Mouse (Mus musculus) cerebellum, adult 2 months (tissue): ENCODE results near the gene Slc39a11. TPM values are rescaled to one million over a fixed set of nuclear protein-coding genes. Genes with fewer than 3 reads are reported as not detected.
A peak's percentile ranks its signal among the peaks of the same experiment; 100 is the strongest.

Source experiments
- DNase-seq, 2 experiments: peaks; one replicate each; pipeline ENCODE4 v3.0.0; 2021
- H3K27ac ChIP-seq: fragments of 200-500 bp; 2 replicates; pipeline ENCODE4 v1.5.1; 2012; ENCODE audit warnings: low read length, control low read depth, inconsistent platforms; ENCODE audit not compliant: insufficient read depth
- H3K27me3 ChIP-seq: fragments of 200-500 bp; 2 replicates; pipeline ENCODE4 v1.6.1; 2012; ENCODE audit warnings: inconsistent platforms, mild to moderate bottlenecking, low read length, moderate library complexity; ENCODE audit not compliant: control insufficient read depth, insufficient read depth
- H3K4me1 ChIP-seq: fragments of 200-500 bp; 2 replicates; pipeline ENCODE4 v1.6.1; 2011; ENCODE audit warnings: low read length; ENCODE audit not compliant: control insufficient read depth, insufficient read depth
- H3K4me3 ChIP-seq: fragments of 200-500 bp; replicated peaks from 2 replicates; pipeline ENCODE3; 2011; ENCODE audit warnings: mild to moderate bottlenecking, low read depth, low read length, control low read depth; ENCODE audit not compliant: insufficient read depth
- CTCF ChIP-seq: fragments of 200-500 bp; IDR thresholded peaks from 2 replicates; pipeline ENCODE4 v1.5.1; 2011; ENCODE audit warnings: low read depth, mild to moderate bottlenecking, control low read depth, low read length, moderate library complexity, borderline replicate concordance; ENCODE audit not compliant: insufficient read depth
- POLR2A ChIP-seq: fragments of 200-500 bp; IDR thresholded peaks from 2 replicates; pipeline ENCODE4 v1.6.1; 2011; ENCODE audit warnings: low read length, control low read depth, borderline replicate concordance; ENCODE audit not compliant: insufficient read depth
- WGBS: fragments of 180-500 bp; shearing (Covaris S2); methylation state at CpG from one replicate; pipeline ENCODE4 v1.1.7; 2018; 5-methylcytosine and 5-hydroxymethylcytosine counted together
- polyA plus RNA-seq: library from polyadenylated mRNA; depleted of rRNA; stranded (reverse); fragments of >200 nt; gene quantifications from 2 replicates; pipeline ENCODE4 v1.2.3, GENCODE M21; 2012

Gene Slc39a11
- polyA plus RNA-seq, 1 experiment = 14.1 TPM

DNA sequence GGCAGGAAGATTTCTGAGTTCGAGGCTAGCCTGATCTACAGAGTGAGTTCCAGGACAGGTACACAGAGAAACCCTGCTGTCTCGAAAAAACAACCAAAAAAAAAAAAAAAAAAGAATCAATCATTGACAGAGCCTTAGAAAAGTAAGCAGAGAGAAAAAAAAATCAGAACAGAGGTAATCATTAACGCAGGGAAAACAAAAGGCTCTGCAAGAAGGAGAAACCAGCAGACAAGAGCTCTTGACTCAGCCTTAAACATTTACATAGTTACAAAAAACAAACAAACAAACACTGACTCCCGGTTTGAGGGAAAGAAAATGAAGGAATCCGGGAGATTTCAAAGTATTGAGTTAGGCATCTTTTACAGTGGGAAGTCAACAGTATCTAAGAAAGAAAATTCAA, 40.3 kb downstream of the Slc39a11 start:
- no peaks in the 10 kb centered on the region for H3K27me3 ChIP-seq
- TF ChIP-seq CTCF = no peak
- TF ChIP-seq POLR2A = no peak
- no peak overlapping the region for H3K27ac ChIP-seq
- H3K4me1 ChIP-seq = no peaks in the 10 kb centered on the region
- WGBS = 89% methylated on average over 5 of the region's 5 CpGs
- no peak for DNase-seq
- H3K4me3 ChIP-seq = no peak overlapping the region

DNA sequence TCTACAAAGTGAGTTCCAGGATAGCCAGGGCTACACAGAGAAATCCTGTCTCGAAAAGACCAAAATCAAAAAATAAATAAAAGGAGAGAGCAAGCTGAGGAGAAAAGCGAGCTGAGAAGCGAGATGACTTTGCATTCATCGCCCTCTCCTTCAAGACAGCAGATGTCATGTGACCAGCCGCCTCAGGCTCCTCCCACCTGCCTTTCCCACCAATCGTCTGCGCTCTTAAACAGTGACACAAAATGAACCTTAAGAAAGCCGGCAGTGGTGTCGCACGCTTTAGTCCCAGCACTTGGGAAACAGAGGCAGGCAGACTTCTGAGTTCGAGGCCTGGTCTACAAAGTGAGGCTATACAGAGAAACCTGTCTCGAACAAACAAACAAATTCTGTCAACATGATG, 42.3 kb downstream of the Slc39a11 start:
- Histone ChIP-seq H3K27ac (no peak overlapping the region), H3K4me1 (no peaks in the 10 kb centered on the region), H3K4me3 (no peak overlapping the region), H3K27me3 (no peaks in the 10 kb centered on the region)
- DNase-seq = no peak
- TF ChIP-seq CTCF (no peak), POLR2A (no peak)
- 98% methylated on average over 12 of the region's 12 CpGs for WGBS

- WGBS = 48% methylated on average over 12 of the region's 12 CpGs
- TF ChIP-seq POLR2A (no peak), CTCF (no peak)
- H3K4me1 ChIP-seq = peaks cover 9% of the 10 kb centered on the region
- no peaks in the 10 kb centered on the region for H3K27me3 ChIP-seq
- H3K4me3 ChIP-seq = no peak overlapping the region
- no peak for DNase-seq
- H3K27ac ChIP-seq = no peak overlapping the region
Observed at GRCm38 (mm10) chr11:113601616-113602343, 48.1 kb downstream of the Slc39a11 start.

DNA sequence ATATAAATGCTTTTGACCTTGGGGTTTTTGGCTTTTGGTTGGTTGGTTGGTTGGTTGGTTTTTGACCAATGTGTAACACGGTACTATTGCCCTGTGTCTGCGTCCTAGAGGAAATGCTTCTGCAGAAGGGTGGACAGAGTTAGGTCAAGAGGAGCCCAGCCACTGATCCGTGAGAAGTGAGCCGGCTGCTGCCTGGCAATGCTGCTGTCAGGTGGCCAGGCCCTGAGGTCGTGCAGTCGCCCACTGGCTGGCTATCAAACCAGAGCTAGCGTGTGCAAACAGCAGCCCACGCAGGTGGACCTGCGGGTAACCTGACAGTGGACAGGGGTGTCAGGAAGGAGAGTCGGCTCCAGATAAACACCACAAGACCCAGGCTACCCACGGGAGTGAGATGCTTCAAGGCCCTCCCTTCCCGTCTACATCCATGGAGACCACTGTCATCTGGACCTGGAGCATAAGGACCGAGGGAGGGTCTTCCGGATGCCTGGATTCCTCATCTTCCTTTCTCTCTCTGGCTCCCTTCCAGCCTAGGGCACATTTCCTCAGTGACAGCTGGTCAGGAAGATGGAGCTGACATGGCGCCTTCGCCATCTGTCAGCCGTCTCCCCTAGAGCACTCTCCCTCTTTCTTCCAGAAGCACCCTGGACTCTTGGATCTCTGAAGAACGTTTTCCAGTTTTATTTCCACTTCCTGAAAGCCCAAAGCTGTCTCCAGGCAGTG, 49.2 kb downstream of the Slc39a11 start:
- peak; percentile 37 to 45 for DNase-seq
- no peak for TF ChIP-seq POLR2A
- TF ChIP-seq CTCF = no peak
- Histone ChIP-seq H3K4me3 (no peak overlapping the region), H3K4me1 (peaks cover 9% of the 10 kb centered on the region), H3K27me3 (no peaks in the 10 kb centered on the region), H3K27ac (no peak overlapping the region)
- 36% methylated on average over 18 of the region's 18 CpGs for WGBS

GRCm38 (mm10) chr11:113597632-113598031, 52.2 kb downstream of the Slc39a11 start:
- no peak overlapping the region for H3K27ac ChIP-seq
- 87% methylated on average over 3 of the region's 3 CpGs for WGBS
- TF ChIP-seq POLR2A = no peak
- TF ChIP-seq CTCF = no peak
- H3K4me1 ChIP-seq = peaks cover 9% of the 10 kb centered on the region
- H3K4me3 ChIP-seq = no peak overlapping the region
- H3K27me3 ChIP-seq = no peaks in the 10 kb centered on the region
- DNase-seq = no peak

- 87% methylated on average over 5 of the region's 5 CpGs for WGBS
- Histone ChIP-seq H3K27me3 (no peaks in the 10 kb centered on the region), H3K4me3 (no peak overlapping the region), H3K27ac (no peak overlapping the region), H3K4me1 (no peaks in the 10 kb centered on the region; the same call in 1 of the 2 replicates)
- TF ChIP-seq CTCF (no peak), POLR2A (no peak)
- no peak for DNase-seq
Observed at GRCm38 (mm10) chr11:113595144-113595543, 54.7 kb downstream of the Slc39a11 start.

GRCm38 (mm10) chr11:113588936-113589335, 60.9 kb downstream of the Slc39a11 start:
- WGBS = 59% methylated on average over 3 of the region's 3 CpGs
- TF ChIP-seq CTCF (no peak), POLR2A (no peak)
- Histone ChIP-seq H3K4me3 (no peak overlapping the region), H3K27ac (no peak overlapping the region), H3K4me1 (no peaks in the 10 kb centered on the region), H3K27me3 (no peaks in the 10 kb centered on the region)
- DNase-seq = no peak

- no peak overlapping the region for H3K27ac ChIP-seq
- DNase-seq = no peak
- no peaks in the 10 kb centered on the region for H3K4me1 ChIP-seq
- 54% methylated on average over 6 of the region's 6 CpGs for WGBS
- TF ChIP-seq CTCF (no peak), POLR2A (no peak)
- no peaks in the 10 kb centered on the region for H3K27me3 ChIP-seq
- no peak overlapping the region for H3K4me3 ChIP-seq
Observed at GRCm38 (mm10) chr11:113586423-113586822, 63.5 kb downstream of the Slc39a11 start.
